Mouse (Mus musculus) cerebellum, adult 2 months (tissue): ENCODE results near the gene Fam57b.

Experiments
- CTCF ChIP-seq: fragments of 200-500 bp; IDR thresholded peaks from 2 replicates; pipeline ENCODE4 v1.5.1; 2011; ENCODE audit warnings: low read depth, mild to moderate bottlenecking, control low read depth, low read length, moderate library complexity, borderline replicate concordance; ENCODE audit not compliant: insufficient read depth
- POLR2A ChIP-seq: fragments of 200-500 bp; IDR thresholded peaks from 2 replicates; pipeline ENCODE4 v1.6.1; 2011; ENCODE audit warnings: low read length, control low read depth, borderline replicate concordance; ENCODE audit not compliant: insufficient read depth

GRCm38 (mm10) chr7:126853454-126853853 is 56.0 kb downstream of the Fam57b start:
- TF ChIP-seq CTCF = no peak
- TF ChIP-seq POLR2A = no peak
